In genomic region chr2:163236057-163236456, GRCm38 (mm10) we compare ENCODE assay signal across 10 mouse cellular contexts. TPM values are rescaled to one million over a fixed set of nuclear protein-coding genes. Genes with fewer than 3 reads are reported as not detected.
A peak's percentile ranks its signal among the peaks of the same experiment; 100 is the strongest.
DNase-seq lines count a peak whose midpoint lies in the region; ATAC-seq and TF ChIP-seq lines count a peak whose summit lies in the region.
"Had no signal": no experiment of that assay in that cellular context is flagged by ENCODE, and none has a peak within 500 bp of the region (broad histone marks: within the 10 kb centered on the region; RNA-seq: fewer than 3 reads in every experiment).

No protein-coding gene starts in this region.

- H3K4me3 ChIP-seq in left cerebral cortex, adult 2 months = no peak overlapping the region
- H3K4me3 ChIP-seq in hindbrain, embryonic 14.5 days (replicated peaks; ENCODE audit: low read length) = no peak overlapping the region

- no peaks in the 10 kb centered on the region for H3K27me3 ChIP-seq in hindbrain, embryonic 14.5 days (ENCODE audit: control insufficient read depth, insufficient read depth, low read length)

- intact Hi-C loops in left cerebral cortex, postnatal 4 days (cut with DNase I) = no loop called here
- intact Hi-C loops in left cerebral cortex, adult 2 months (cut with DNase I) = no loop called here

- no peak for TF ChIP-seq CTCF in left cerebral cortex, adult 2 months (IDR thresholded peaks at IDR 0.05)

- no peak overlapping the region for H3K27ac ChIP-seq in left cerebral cortex, adult 2 months
- no peak overlapping the region for H3K27ac ChIP-seq in hindbrain, embryonic 14.5 days

- H3K9ac ChIP-seq in hindbrain, embryonic 14.5 days = no peak overlapping the region

- WGBS in hindbrain, embryonic 14.5 days = 25% methylated on average over 7 of the region's 7 CpGs

- peak; percentile 70 for DNase-seq in left cerebral cortex, postnatal 4 days
- DNase-seq in left cerebral cortex, adult 2 months (ENCODE audit: extremely low spot score in 1 of 2, low spot score in 2 of 2) = no peak
- DNase-seq in embryo, embryonic 11 days = peak; percentile 48
- no peak for DNase-seq in hindbrain, embryonic 14.5 days (ENCODE audit: low spot score)
- DNase-seq in neural tube, embryonic 10.5 days (ENCODE audit: extremely low spot score, low spot score) = peak; percentile 40
- no peak for DNase-seq in testis, postnatal 10 days (ENCODE audit: low spot score)
- DNase-seq in yolk sac, embryonic 10.5 days (ENCODE audit: low spot score) = no peak
- DNase-seq in spleen, adult 12 weeks (ENCODE audit: low spot score) = no peak
- DNase-seq: cerebellum, adult 11-12 months had no signal

- no peak overlapping the region for H3K4me2 ChIP-seq in hindbrain, embryonic 14.5 days (replicated peaks)

- no peaks in the 10 kb centered on the region for H3K9me3 ChIP-seq in hindbrain, embryonic 14.5 days (ENCODE audit: control insufficient read depth, low read length)

- H3K4me1 ChIP-seq in hindbrain, embryonic 14.5 days (replicated peaks; ENCODE audit: control insufficient read depth, insufficient read depth, low read length) = peaks cover 18% of the 10 kb centered on the region

- H3K36me3 ChIP-seq in hindbrain, embryonic 14.5 days (replicated peaks; ENCODE audit: control insufficient read depth, insufficient read depth) = no peaks in the 10 kb centered on the region

- ATAC-seq in hindbrain, embryonic 14.5 days (ENCODE audit: low FRiP score) = peak; percentile 58; the same call in 1 of the 2 replicates
- ATAC-seq: Patski had no signal

RNA-seq across cellular contexts. Expression of gene Tox2, which starts 33.1 kb away (rescaled TPM):
- total RNA-seq in left cerebral cortex, postnatal 4 days (2021) = 10 to 100 TPM; 18.3 to 23.0 TPM
- 10 to 100 TPM; 27.8 to 28.4 TPM for total RNA-seq in left cerebral cortex, adult 2 months (2021)
- 28.7 and 31.4 TPM in 2 replicates for polyA plus RNA-seq in hindbrain, embryonic 14.5 days (2014; fragmentation: Nextera tagmentation; extraction: Ambion mirVana)
- polyA plus RNA-seq: Patski had no signal

Comparison
In these comparisons a context has a peak if more than half of its experiments do, and no peak if none do; other contexts are left out.
1. DNase-seq: peak in left cerebral cortex, postnatal 4 days (single experiment), embryo, embryonic 11 days (single experiment) and neural tube, embryonic 10.5 days (single experiment); none in left cerebral cortex, adult 2 months (0 of 2), hindbrain, embryonic 14.5 days (single experiment), testis, postnatal 10 days (single experiment), yolk sac, embryonic 10.5 days (single experiment) and spleen, adult 12 weeks (single experiment).